Mouse (Mus musculus) heart, postnatal 10 days (tissue): ENCODE results near the gene Pip4k2b. TPM values are rescaled to one million over a fixed set of nuclear protein-coding genes. Genes with fewer than 3 reads are reported as not detected.

Source experiments
- DNase-seq, 2 experiments: peaks; one replicate each; pipeline ENCODE4 v3.0.0; 2021
- intact Hi-C: fragments of 180-260 bp; cut with DNase I; formaldehyde crosslinking; loops from one replicate; pipeline ENCODE4 v1.15.1; 2025
- total RNA-seq, 2 experiments: library from RNA; stranded (reverse); gene quantifications; 2 replicates each; pipeline ENCODE4 v1.2.3; 2021

Pip4k2b gene
- total RNA-seq, 2 experiments from 2014 or later: 19.4 to 26.7 TPM

GRCm38 (mm10) chr11:97697891-97698529 lies 46.5 kb downstream of the Pip4k2b start:
- peak in 1 of 2 experiments; percentile 23 for DNase-seq
- intact Hi-C loops: loop anchor here (5.0 kb wide), 1 partner anchor 36 kb away; the partner anchor contains the start of gene Mllt6

GRCm38 (mm10) chr11:97697199-97697890 lies 47.2 kb downstream of the Pip4k2b start:
- intact Hi-C loops: loop anchor here (5.0 kb wide), 1 partner anchor 35 kb away; the partner anchor contains the start of gene Mllt6
- peak; percentile 21 to 27 for DNase-seq

- DNase-seq: no peak
- intact Hi-C loops: loop anchor here (5.0 kb wide), 1 partner anchor 34 kb away; the partner anchor contains the start of gene Mllt6
Measured at GRCm38 (mm10) chr11:97696669-97697068, 47.8 kb downstream of the Pip4k2b start.

- intact Hi-C loops: loop anchor here (5.0 kb wide), 1 partner anchor 34 kb away; the partner anchor contains the start of gene Mllt6
- no peak for DNase-seq
Measured at GRCm38 (mm10) chr11:97695712-97696401, 48.6 kb downstream of the Pip4k2b start.

GRCm38 (mm10) chr11:97694921-97695711 lies 49.4 kb downstream of the Pip4k2b start:
- DNase-seq: peak; percentile 76 to 85
- intact Hi-C loops: loop anchor here (5.0 kb wide), 1 partner anchor 33 kb away; the partner anchor contains the start of gene Mllt6

- intact Hi-C loops: no loop called here
- DNase-seq: no peak
Measured at GRCm38 (mm10) chr11:97694435-97694834, 50.1 kb downstream of the Pip4k2b start.

- DNase-seq: peak; percentile 49 to 80
Measured at GRCm38 (mm10) chr11:97689861-97690260, 54.6 kb downstream of the Pip4k2b start.

GRCm38 (mm10) chr11:97687061-97687460 lies 57.4 kb downstream of the Pip4k2b start:
- DNase-seq: peak in 1 of 2 experiments; percentile 12
- intact Hi-C loops: no loop called here

More at GRCm38 (mm10) chr11:97689861-97690260, 54.6 kb downstream of the Pip4k2b start:
- intact Hi-C loops: loop anchor here (1.0 kb wide), 2 partner anchors 46 to 58 kb away; no protein-coding TSS in a partner anchor

GRCm38 (mm10) chr11:97686322-97686908 lies 58.1 kb downstream of the Pip4k2b start:
- DNase-seq: peak; percentile 10 to 29
- intact Hi-C loops: no loop called here

- DNase-seq: peak; percentile 94 to 96
- intact Hi-C loops: loop anchor here (1.0 kb wide), 1 partner anchor 22 kb away; the partner anchor contains the start of gene Mllt6
Measured at GRCm38 (mm10) chr11:97685613-97686321, 58.7 kb downstream of the Pip4k2b start, which contains the start of gene Cisd3. Gene Cisd3, plus strand, starts transcription at chr11:97685826.

GRCm38 (mm10) chr11:97684766-97685165 lies 59.7 kb downstream of the Pip4k2b start:
- intact Hi-C loops: loop anchor here (1.0 kb wide), 1 partner anchor 21 kb away; the partner anchor contains the start of gene Mllt6
- DNase-seq: peak; percentile 32 to 41

- DNase-seq: no peak
- intact Hi-C loops: no loop called here
Measured at GRCm38 (mm10) chr11:97684063-97684680, 60.3 kb downstream of the Pip4k2b start.

- intact Hi-C loops: no loop called here
- DNase-seq: no peak
Measured at GRCm38 (mm10) chr11:97682504-97683055, 61.9 kb downstream of the Pip4k2b start.

- intact Hi-C loops: no loop called here
- peak; percentile 68 to 75 for DNase-seq
Measured at GRCm38 (mm10) chr11:97680430-97680829, 64.1 kb downstream of the Pip4k2b start.

- DNase-seq: no peak
- intact Hi-C loops: no loop called here
Measured at GRCm38 (mm10) chr11:97678301-97678700, 66.2 kb downstream of the Pip4k2b start.

GRCm38 (mm10) chr11:97677842-97678241 lies 66.7 kb downstream of the Pip4k2b start:
- intact Hi-C loops: no loop called here
- DNase-seq: no peak

- DNase-seq: peak in 1 of 2 experiments; percentile 9
- intact Hi-C loops: no loop called here
Measured at GRCm38 (mm10) chr11:97677381-97677780, 67.1 kb downstream of the Pip4k2b start.
